Mouse (Mus musculus): Measurements from ENCODE around the gene Grm2.
"Not testable (repeated sequence)": the region's sequence is repeated elsewhere in the genome, so short reads cannot be mapped to it uniquely, and the experiment has no call there.

Gene Grm2

DNA sequence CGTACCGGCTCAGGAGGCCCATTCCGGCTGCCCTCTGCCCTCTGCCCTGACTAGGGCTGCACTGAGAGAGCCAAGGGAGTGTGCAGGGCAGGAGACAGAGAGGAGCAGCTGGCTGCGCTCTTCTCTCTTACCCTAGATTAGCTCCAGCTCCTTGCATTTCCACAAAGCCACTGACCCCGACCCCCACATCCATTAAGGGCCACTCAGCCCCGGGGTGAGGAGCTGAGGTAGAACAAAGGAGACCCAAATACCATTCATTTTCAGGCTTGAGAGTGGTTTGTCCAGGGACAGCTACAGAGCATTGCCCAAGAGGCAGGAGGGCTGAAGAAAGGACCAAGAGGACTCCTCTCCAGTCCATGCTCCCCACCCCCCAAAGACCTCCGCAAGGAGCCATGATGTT lies 3.6 kb upstream of the Grm2 start:
- in situ Hi-C loops (cut with MboI; ENCODE audit: unreplicated experiment in 2 of 2) = loop anchor here in 1 of 2 experiments (25.0 kb wide), 1 partner anchor 828 kb away; no protein-coding TSS in a partner anchor

DNA sequence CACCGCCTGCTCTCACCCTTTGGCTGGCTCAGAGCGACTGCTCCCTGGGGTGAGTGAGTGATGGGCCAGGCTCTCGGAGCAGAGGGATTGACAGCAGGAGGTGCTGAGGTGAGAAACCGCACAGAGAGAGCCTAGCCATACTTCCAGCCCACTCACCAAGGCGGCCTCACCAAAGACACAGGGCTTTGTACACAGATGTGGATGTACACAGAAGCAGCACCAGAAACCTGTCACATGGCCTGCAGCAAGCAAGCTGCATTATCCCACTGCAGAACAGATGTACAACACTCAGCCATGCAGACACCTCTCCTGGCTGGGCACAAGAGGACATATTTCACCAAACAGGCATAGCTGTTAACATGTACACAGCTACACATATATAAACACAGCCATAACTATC lies 1.7 kb upstream of the Grm2 start:
- in situ Hi-C loops (cut with MboI; ENCODE audit: unreplicated experiment in 2 of 2) = loop anchor here in 1 of 2 experiments (25.0 kb wide), 1 partner anchor 830 kb away; no protein-coding TSS in a partner anchor

DNA sequence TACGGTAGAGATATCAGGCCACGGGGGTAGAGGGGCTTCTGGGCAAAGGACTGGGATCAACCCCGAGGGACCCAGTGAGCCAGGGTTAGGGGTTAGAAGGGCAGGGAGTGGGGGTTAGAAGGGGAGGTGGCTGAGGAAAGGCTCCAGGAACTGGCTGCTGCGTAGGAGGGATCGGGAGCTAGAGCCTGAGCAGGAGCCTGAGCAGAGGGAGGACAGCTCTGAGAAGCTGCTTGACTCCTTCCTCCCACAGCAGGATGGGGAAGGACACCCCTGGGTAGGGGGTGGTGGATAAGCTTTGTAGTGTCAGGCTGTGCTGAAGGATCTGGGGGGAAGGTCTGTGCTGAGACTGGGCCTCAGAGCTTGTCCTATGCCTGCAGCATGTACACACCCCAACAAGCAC lies 938 bp upstream of the Grm2 start:
- in situ Hi-C loops (cut with MboI; ENCODE audit: unreplicated experiment in 2 of 2) = loop anchor here in 1 of 2 experiments (25.0 kb wide), 1 partner anchor 830 kb away; no protein-coding TSS in a partner anchor

- in situ Hi-C loops (cut with MboI; ENCODE audit: unreplicated experiment in 2 of 2) = loop anchor here in 1 of 2 experiments (25.0 kb wide), 1 partner anchor 835 kb away; no protein-coding TSS in a partner anchor
These were observed 3.2 kb downstream of the Grm2 start for GRCm38 (mm10) chr9:106652720-106653119.

- in situ Hi-C loops (cut with MboI; ENCODE audit: unreplicated experiment in 2 of 2) = no loop called here
These were observed 8.7 kb downstream of the Grm2 start for GRCm38 (mm10) chr9:106647226-106647625.

- in situ Hi-C loops (cut with MboI; ENCODE audit: unreplicated experiment in 2 of 2) = no loop called here
These were observed 10.1 kb downstream of the Grm2 start for GRCm38 (mm10) chr9:106645684-106646271.

DNA sequence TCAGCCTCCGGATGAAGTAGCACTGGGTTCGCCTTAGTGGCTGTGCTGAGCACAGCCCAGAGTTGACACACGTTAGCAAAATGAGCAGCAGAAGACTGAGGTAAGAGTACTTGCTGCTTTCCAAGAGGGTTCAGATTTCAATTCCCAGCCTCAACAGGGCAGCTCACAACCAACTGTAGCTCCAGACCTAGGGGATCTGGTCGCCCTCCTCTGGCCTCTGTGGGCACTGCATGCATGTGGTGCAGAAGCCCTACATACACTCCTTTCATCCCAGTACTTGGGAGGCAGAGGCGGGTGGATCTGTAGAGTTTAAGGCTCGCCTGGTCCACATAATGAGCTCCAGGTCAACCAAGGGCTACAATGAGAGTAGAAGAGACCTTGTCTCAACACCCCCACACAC lies 12.1 kb downstream of the Grm2 start:
- in situ Hi-C loops (cut with MboI; ENCODE audit: unreplicated experiment in 2 of 2) = no loop called here

DNA sequence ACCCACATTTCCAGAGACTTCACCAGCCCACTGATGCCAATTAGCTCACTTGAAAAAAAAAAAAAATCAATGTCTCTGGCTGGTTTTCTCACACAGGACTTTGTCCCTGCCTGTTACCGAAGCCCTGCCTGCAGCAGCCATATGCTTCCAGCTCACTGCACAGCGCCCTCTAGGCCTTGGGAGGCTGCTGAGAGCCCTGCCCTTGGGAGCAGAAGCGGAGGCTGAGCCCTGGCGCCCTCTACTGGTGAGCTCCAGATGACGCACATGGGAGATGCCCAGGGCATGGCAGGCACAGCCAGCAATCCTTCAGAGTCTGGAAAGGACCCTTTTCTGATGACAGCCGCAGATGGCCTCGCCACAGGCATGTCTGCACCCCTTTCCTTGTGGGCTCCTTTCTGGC lies 12.8 kb downstream of the Grm2 start:
- in situ Hi-C loops (cut with MboI; ENCODE audit: unreplicated experiment in 2 of 2) = no loop called here

- in situ Hi-C loops (cut with MboI; ENCODE audit: unreplicated experiment in 2 of 2) = no loop called here
These were observed 14.5 kb downstream of the Grm2 start for GRCm38 (mm10) chr9:106641346-106641745.

DNA sequence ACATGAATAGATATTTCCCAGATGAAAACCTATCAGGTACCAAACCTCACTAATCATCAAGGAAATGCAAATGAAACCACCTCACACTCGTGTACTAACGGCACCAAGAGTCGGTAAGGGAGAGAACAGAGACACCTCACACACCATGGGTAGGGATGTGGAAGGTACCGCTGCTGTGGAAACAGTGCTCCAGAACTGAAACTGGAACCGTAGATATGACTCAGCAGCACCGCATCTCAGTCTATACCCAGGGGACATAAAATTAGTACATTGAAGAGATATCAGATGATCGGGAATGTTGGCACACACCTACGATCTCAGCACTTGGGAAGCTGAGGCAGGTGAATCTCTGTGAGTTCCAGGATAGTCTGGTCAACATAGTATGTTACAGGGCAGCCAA lies 17.7 kb downstream of the Grm2 start:
- in situ Hi-C loops (cut with MboI; ENCODE audit: unreplicated experiment in 2 of 2) = no loop called here

- in situ Hi-C loops (cut with MboI; ENCODE audit: unreplicated experiment in 2 of 2) = no loop called here
These were observed 23.7 kb downstream of the Grm2 start for GRCm38 (mm10) chr9:106632185-106632584.

- in situ Hi-C loops (cut with MboI; ENCODE audit: unreplicated experiment in 2 of 2) = not testable (repeated sequence)
These were observed 28.1 kb downstream of the Grm2 start for GRCm38 (mm10) chr9:106627796-106628195.

GRCm38 (mm10) chr9:106626282-106626681 lies 29.6 kb downstream of the Grm2 start, which contains the start of gene Iqcf6:
Iqcf6 (plus strand) TSS chr9:106626582.
- in situ Hi-C loops (cut with MboI; ENCODE audit: unreplicated experiment in 2 of 2) = no loop called here

- in situ Hi-C loops (cut with MboI; ENCODE audit: unreplicated experiment in 2 of 2) = no loop called here
These were observed 38.4 kb downstream of the Grm2 start for GRCm38 (mm10) chr9:106617496-106617895.

DNA sequence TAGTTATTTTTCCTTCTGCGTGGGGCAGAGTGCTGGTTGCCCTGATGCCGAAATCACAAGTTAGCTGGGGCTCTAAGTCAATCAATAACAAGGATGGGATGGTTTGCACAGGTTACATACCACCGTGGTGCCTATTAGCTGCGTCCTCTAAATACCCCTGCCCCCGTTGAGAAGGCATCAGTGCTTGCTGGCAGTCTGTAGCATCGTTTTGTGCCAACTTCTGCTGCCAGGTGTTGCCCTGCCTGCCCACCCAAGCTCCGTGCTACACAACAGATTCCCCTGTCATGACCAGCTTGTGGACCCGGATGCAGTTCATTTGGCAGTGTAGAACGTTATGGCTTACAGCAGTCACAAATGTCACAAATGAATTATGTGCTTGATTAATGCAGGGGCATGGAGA lies 39.6 kb downstream of the Grm2 start:
- in situ Hi-C loops (cut with MboI; ENCODE audit: unreplicated experiment in 2 of 2) = no loop called here

GRCm38 (mm10) chr9:106614616-106615015 lies 41.3 kb downstream of the Grm2 start:
- in situ Hi-C loops (cut with MboI; ENCODE audit: unreplicated experiment in 2 of 2) = no loop called here

DNA sequence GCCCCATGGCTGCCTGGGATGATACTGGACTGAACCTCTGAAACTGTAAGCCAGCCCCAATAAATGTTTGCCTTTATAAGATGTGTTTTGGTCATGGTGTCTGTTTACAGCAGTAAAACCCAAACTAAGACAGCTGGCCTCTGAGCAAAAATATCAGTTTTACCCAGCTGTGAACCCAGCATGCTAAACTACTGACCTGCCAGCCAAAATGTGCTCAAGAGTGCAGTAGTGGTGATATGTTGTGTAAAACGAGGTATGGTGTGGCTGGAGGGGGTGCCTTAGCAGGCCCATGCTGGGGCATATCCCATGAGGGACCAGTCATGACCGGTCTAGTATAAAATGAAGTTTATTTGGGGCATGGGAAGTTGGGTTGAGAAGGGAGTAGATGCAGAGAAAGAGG lies 41.9 kb downstream of the Grm2 start:
- in situ Hi-C loops (cut with MboI; ENCODE audit: unreplicated experiment in 2 of 2) = no loop called here

GRCm38 (mm10) chr9:106610727-106611126 lies 45.2 kb downstream of the Grm2 start:
- in situ Hi-C loops (cut with MboI; ENCODE audit: unreplicated experiment in 2 of 2) = no loop called here

GRCm38 (mm10) chr9:106600546-106600945 lies 55.3 kb downstream of the Grm2 start:
- in situ Hi-C loops (cut with MboI; ENCODE audit: unreplicated experiment in 2 of 2) = no loop called here

DNA sequence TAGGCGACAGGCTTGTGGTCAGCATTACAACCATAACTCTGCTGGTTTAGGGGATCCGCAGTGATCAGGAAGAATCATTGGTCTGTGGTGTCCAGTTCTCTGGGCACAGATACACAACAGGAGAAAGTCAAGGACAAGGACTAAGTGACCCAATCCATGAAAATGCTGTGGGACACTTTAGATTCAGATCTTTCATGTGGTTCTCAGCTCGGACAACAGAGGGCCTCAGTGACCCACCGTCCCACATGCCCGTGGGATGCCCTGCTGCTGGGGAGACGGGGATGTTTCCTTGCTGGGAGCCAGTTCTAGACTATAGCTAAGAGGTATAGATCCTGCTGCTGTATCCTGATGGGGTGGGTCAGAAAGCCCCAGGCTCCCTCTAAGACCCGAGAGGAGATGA lies 57.4 kb downstream of the Grm2 start:
- in situ Hi-C loops (cut with MboI; ENCODE audit: unreplicated experiment in 2 of 2) = no loop called here

DNA sequence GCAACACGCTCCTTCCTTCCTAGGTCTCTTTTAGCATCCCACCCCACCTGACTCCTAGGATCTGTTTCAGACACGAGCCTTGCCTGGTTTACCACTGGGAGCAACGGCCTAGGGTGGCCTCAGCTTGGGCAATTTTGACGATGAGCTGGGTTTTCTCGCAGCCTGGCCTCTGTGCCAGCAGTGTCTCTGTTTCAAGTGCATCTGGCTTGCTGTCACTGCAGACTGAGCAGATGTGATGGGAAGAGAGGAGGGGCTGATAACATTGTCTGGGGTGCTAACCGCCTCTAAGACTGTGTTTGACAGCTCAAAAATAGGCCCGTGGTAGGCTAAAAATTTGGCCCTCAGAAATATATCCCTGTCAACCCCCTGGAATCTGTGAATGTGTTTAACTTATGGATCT lies 60.0 kb downstream of the Grm2 start:
- in situ Hi-C loops (cut with MboI; ENCODE audit: unreplicated experiment in 2 of 2) = no loop called here

DNA sequence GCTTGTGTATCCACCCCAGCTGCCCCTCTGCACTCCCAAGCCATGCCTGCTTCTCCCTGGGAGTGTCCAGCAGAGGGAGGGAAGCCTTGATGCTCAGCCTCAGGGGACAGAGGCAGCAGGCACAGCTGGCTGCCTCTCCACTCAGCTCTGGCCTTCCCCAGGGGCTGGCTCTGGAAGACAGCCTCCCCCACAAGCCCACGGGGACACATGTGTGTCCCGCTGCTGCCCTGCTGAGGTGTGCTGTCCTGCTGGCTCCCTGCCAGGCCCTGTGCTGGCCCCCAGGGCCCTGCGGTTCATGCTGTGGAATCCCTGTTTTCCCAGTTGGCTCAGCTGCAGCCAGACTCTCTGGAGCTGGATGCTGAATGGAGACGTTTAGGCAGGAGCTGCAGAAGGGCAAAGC lies 60.5 kb downstream of the Grm2 start:
- in situ Hi-C loops (cut with MboI; ENCODE audit: unreplicated experiment in 2 of 2) = not testable (repeated sequence)

All from v-Abl transformed pro-B cells (cell line).